Mouse (Mus musculus): ENCODE measurements around the gene Prelp.

The Prelp gene

DNA sequence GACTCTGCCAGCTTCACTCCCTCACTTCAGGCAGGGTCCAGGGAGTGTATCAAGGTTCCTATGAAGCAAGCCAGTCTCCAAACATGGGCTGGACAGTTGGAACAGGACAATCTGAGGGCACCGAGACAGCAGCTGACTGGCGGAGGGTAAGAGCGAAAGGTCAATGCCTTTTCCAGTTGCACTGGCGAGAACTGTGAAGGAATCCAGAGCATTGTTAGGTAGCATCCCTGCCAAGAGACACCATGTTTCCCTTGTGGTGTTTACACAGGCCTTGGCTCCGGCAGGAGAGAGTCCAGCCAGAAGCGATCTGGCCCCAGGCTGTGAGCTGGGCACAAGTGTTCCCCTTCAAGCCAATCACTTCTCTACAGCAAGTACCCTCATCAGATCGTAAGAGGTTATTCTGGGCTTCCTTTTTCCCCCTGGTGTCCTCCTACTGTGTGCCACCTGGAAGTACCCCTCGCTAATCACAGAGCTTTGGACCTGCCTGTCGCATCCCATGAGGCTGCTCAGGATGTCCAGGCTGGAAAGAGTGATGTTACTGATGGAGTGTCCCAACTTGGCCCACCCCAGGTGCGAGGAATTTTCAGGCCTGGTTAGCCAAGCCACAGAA is 13.2 kb upstream of the Prelp start:
- DNase-seq (ENCODE audit: low spot score in 2 of 2), result no peak

- DNase-seq (ENCODE audit: low spot score in 2 of 2), result no peak
Observed at GRCm38 (mm10) chr1:133933301-133934195, 12.3 kb upstream of the Prelp start.

GRCm38 (mm10) chr1:133929980-133930379 is 8.8 kb upstream of the Prelp start:
- no peak for DNase-seq (ENCODE audit: low spot score in 2 of 2)

DNA sequence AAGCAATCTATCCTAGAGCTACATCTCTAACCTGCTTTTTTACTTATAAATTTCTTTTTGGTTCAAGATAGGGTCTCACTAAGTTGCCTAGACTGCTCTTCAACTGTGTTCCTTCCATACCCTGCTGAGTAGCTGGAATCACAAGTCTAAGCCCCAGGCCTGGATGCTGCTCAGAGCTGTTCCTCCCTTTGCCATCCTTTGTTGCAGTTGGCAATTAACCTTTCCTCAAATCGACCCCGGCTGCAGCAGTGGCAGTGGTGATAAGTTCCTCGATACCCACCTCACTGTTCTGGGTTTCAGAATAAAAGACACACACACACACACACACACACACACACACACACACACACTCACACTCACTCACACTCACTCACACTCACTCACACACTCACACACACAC is 4.0 kb upstream of the Prelp start:
- DNase-seq (ENCODE audit: low spot score in 2 of 2), result no peak

- DNase-seq (ENCODE audit: low spot score in 2 of 2), result no peak
Observed at GRCm38 (mm10) chr1:133924141-133924875, 3.1 kb upstream of the Prelp start.

DNA sequence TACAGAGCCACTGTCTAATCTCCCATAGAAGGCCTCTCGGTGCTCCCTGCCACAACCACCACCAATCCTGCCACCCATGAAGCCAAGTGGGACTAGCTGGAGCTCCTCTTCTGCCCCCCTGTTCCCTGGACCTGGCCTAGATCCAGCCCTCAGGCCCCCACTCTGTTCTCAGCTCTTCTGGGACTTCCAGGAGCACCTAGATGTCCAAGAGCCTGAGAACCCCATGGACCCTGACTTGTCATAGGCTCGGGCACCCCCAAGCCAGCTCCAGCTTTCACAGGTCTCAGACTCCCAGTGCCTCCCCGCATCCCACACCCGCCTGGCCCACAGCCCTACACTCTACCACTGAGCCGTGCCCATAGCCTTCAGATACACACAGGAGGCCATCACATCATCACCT is 1.9 kb upstream of the Prelp start:
- no peak for DNase-seq (ENCODE audit: low spot score in 2 of 2)

GRCm38 (mm10) chr1:133920876-133921275 is 338 bp downstream of the Prelp start:
- no peak for DNase-seq (ENCODE audit: low spot score in 2 of 2)

- no peak for DNase-seq (ENCODE audit: low spot score in 2 of 2)
Observed at GRCm38 (mm10) chr1:133920401-133920800, 813 bp downstream of the Prelp start.

GRCm38 (mm10) chr1:133918088-133918470 is 3.1 kb downstream of the Prelp start:
- DNase-seq (ENCODE audit: low spot score in 2 of 2), result no peak

- peak; percentile 55 to 64 for DNase-seq (ENCODE audit: low spot score in 2 of 2)
Observed at GRCm38 (mm10) chr1:133917456-133918087, 3.6 kb downstream of the Prelp start.

- DNase-seq (ENCODE audit: low spot score in 2 of 2), result peak; percentile 75 to 83
Observed at GRCm38 (mm10) chr1:133915723-133916355, 5.4 kb downstream of the Prelp start.

DNA sequence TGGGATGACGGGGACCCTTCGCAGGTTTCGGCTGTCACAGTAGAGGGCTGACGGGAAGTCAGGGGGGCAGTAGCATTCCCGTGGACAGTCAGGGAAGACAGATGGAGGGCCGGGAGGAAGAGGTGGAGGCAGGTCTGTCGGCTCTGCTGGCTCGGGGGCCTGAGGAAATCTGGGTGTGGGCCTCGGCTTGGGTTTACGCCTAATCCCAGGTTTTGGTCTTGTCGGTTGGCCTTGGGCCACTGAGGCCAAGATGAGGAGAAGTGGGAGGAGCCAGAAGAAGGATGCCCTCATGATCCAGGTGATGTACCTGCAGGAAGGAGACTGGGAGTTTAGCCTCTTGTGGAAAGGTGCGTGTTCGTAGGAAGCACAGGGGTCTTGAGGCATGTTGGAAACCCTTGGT is 6.1 kb downstream of the Prelp start:
- DNase-seq (ENCODE audit: low spot score in 2 of 2), result no peak

DNA sequence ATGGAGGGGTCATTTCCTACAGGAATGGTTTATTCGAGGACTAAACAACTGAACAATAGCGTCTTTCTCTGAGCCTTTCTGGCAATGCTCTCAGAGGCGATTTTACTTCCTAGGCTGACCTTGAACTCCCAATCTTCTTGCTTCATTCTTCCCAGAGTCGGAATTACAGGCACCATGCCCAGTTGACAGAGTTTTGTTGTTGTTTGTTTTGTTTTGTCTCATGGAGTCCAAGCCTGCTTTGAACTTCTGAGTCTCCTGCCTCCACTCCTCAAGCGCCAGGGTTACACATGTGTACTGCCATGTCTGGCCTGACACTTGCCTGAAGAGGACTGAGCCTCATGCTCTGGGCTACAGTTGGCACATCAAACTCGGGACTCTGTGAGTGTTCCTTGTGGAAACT is 8.2 kb downstream of the Prelp start:
- DNase-seq (ENCODE audit: low spot score in 2 of 2), result no peak

DNA sequence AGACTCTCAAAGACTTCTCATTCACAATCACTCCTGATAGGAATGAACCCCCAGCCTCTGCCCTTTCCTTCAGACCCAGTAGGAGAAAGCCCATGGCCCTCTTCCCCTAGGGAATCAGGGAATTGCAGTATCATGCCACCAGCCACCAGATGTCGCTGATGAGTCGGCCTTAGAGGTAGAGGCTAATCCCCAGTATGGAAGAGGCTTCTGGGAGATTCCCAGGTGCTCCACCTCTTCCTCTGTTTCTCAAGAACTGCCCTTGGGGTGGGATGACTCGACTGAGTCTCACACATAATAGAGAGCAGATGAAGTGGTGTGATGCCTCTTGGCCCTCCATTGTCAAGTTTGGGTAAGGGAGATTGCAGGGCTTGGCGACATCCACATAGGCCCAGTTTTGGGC is 9.8 kb downstream of the Prelp start:
- DNase-seq (ENCODE audit: low spot score in 2 of 2), result peak in 1 of 2 experiments; percentile 83

DNA sequence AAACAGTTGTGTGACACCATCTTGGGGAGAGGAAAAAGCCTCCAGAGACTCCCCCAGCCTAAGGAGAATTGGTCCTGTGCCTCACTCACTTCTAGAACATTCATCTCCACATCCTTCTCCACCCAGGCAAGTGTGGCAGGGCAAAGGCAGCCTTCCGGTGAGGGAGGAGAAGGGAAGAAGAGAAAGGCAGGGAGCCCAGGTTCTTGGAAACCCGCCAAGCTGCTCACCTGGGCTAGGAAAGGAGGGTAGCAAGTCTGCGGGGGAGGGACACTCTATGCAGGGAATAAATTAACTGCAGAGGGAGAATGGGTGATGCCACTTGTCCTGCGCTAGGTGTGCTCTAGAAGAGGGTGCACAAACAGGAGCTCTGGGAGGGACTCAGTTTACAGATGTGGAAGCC is 10.2 kb downstream of the Prelp start:
- DNase-seq (ENCODE audit: low spot score in 2 of 2), result no peak

GRCm38 (mm10) chr1:133910108-133910507 is 11.1 kb downstream of the Prelp start:
- DNase-seq (ENCODE audit: low spot score in 2 of 2), result no peak

DNA sequence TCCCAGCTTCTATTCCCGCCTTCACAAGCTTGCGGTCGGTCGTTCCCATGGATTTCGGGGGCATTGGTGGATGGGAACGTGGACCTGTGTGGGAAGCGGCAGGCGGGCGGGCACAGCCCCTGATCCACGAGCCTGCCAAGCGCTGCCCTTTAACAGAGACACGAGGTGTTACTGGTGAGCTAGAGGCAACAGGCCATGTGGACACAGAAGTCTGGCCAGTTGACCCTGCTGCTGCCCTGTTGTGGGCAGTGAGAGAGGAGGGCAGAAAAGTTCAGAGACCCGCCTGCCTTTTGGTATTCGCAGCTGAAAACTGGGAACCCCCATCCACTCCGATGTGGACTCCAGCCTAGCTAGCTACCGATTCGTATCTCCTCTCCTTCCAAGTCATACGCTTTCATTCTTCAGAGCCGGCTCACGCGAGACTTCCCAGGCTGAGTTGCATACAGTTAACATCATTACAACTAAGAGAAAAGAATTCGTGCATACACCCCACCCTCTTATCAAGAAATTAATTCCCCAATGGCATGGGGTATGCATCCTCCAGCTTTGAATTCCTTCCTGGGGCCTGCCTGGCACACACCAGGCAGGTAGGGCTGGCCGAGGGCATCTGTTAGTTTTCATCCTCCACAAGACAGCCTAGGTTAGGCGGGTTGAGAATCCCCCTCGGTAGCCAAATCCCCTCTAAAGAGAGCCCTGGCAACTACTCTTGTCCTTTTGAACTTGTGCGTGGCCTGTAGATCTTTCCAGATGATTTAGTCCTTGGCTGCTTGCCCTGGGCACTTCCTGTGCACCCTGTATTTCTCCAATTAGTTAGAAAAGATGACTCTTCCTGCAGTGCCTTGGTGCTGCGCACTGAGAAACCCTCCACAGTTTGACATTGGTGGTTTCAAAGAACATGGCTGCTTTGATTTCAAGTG is 12.3 kb downstream of the Prelp start:
- peak; percentile 47 to 65 for DNase-seq (ENCODE audit: low spot score in 2 of 2)

DNA sequence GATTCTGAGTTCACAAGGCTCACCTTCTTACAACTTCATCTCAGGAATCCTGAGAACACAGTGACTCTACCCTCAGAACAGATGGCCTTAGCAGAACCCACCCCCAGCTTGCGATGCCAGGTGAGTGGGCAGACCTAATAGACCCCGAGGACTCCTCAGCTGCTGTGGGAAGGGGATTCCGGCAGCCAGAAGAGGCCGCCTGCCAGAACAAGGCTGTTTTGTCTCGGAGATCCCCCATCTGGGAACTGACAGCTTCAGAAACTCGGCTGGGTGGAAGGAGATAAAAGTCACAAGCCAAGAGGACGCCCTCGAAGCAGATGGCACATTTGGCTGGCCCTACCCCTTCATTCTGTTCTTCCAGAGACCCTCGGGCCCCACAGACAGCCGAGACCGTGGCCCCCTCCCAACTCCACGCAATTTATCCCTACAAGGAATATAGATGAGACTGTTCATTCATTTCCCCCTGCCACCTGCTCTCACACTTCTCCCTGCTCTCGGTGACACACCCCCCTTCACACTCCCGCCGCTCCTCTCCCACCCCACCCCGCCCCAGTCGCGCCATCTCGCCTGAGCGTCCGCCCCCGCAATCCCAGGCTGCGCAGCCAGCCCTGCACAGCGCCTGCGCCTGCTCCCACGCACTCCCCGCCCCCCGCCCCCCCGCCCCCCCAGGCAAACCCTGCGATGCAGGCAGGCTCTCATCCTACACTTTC is 13.1 kb downstream of the Prelp start, which contains the start of gene Optc:
Gene Optc, minus strand, starts transcription at position 51 of the 710 bp plus-strand sequence.
- peak; percentile 43 to 66 for DNase-seq (ENCODE audit: low spot score in 2 of 2)

DNA sequence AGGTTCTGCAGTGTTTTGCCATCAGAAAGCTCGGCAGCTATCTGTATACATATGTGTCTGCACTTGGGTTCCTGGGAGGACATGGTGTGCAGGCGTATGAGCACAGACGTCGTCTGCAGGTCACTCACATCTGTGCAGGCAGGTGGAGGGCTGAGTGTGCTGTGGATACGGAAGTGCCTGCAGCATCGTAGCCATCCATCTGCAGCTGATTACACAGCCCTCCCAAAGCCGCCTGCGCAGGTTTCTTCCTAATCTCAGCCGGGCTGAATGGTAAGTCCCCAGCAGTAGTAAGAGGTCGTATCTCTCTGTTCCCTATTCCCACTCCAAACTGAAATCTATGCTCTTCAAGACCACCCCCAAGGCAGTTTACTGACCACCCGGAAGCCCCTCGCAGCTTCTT is 14.8 kb downstream of the Prelp start:
- DNase-seq (ENCODE audit: low spot score in 2 of 2), result no peak

GRCm38 (mm10) chr1:133900825-133901224 is 20.4 kb downstream of the Prelp start:
- DNase-seq (ENCODE audit: low spot score in 2 of 2), result no peak
